11 mouse cellular contexts compared by ENCODE assay signal in the genomic region with DNA sequence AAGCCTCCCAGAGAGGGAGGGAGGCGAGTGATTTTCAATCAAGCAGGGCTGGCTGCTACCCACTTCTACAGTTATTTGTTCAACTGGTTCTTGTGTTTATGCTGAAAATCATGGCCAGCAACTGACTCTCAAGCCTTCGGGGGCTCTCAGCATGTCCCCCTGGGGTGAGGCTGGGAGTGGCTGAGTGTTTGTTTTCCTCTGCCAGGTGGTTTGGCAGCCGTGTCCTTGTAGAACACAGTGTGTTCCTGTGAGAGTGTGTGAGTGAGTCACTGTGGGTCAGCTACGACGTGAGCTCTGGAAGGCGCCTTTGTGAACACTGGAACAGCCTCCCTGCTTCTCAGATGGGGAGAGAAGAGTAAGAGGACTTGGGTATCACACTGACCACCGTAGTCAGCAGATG. TPM values are rescaled to one million over a fixed set of nuclear protein-coding genes. Genes with fewer than 3 reads are reported as not detected.
DNase-seq lines count a peak whose midpoint lies in the region; ATAC-seq and TF ChIP-seq lines count a peak whose summit lies in the region.
"Had no signal": no experiment of that assay in that cellular context is flagged by ENCODE, and none has a peak within 500 bp of the region (broad histone marks: within the 10 kb centered on the region; RNA-seq: fewer than 3 reads in every experiment).

No protein-coding gene starts in this region.

- WGBS in kidney, embryonic 14.5 days = 66% methylated on average over 7 of the region's 7 CpGs

- no peaks in the 10 kb centered on the region for H3K36me3 ChIP-seq in kidney, embryonic 14.5 days (ENCODE audit: control insufficient read depth, insufficient read depth, low read length)
- H3K36me3 ChIP-seq: embryonic facial prominence, embryonic 13.5 days; limb, embryonic 12.5 days; midbrain, embryonic 15.5 days had no signal

- no peak for TF ChIP-seq POLR2A in embryonic fibroblast, embryonic 13.5 days (IDR thresholded peaks at IDR 0.05; ENCODE audit: low read depth, low read length)

- no peak overlapping the region for H3K4me3 ChIP-seq in embryonic fibroblast, embryonic 13.5 days (ENCODE audit: insufficient read depth, low read length)
- no peak overlapping the region for H3K4me3 ChIP-seq in kidney, embryonic 14.5 days (ENCODE audit: low read length)
- H3K4me3 ChIP-seq: embryonic facial prominence, embryonic 13.5 days; limb, embryonic 12.5 days; midbrain, embryonic 15.5 days had no signal

- H3K9me3 ChIP-seq in kidney, embryonic 14.5 days (ENCODE audit: control insufficient read depth, low read length) = no peaks in the 10 kb centered on the region
- H3K9me3 ChIP-seq: embryonic facial prominence, embryonic 13.5 days; limb, embryonic 12.5 days; midbrain, embryonic 15.5 days had no signal

- TF ChIP-seq CTCF in embryonic fibroblast, embryonic 13.5 days (IDR thresholded peaks at IDR 0.05; ENCODE audit: borderline replicate concordance, insufficient read depth, low read length) = no peak

- H3K27me3 ChIP-seq in kidney, embryonic 14.5 days (ENCODE audit: control insufficient read depth, insufficient read depth, low read length) = no peaks in the 10 kb centered on the region
- H3K27me3 ChIP-seq: embryonic facial prominence, embryonic 13.5 days; limb, embryonic 12.5 days; midbrain, embryonic 15.5 days had no signal

- H3K27ac ChIP-seq in embryonic fibroblast, embryonic 13.5 days (ENCODE audit: insufficient read depth, low read length) = 0 out of 2 replicates have a peak overlapping the region, but pooled peaks have one; percentile 2
- H3K27ac ChIP-seq in kidney, embryonic 14.5 days (ENCODE audit: low read depth, low read length) = peak overlapping the region; percentile 20; the same call in 1 of the 2 replicates
- H3K27ac ChIP-seq: embryonic facial prominence, embryonic 13.5 days; limb, embryonic 12.5 days; midbrain, embryonic 15.5 days had no signal

- H3K4me2 ChIP-seq in kidney, embryonic 14.5 days (replicated peaks; ENCODE audit: low read depth, low read length) = no peak overlapping the region
- H3K4me2 ChIP-seq: embryonic facial prominence, embryonic 13.5 days; limb, embryonic 12.5 days; midbrain, embryonic 15.5 days had no signal

- ATAC-seq in kidney, embryonic 14.5 days (ENCODE audit: low FRiP score, low TSS enrichment) = no peak
- ATAC-seq: midbrain, embryonic 15.5 days had no signal

- peaks cover 19% of the 10 kb centered on the region for H3K4me1 ChIP-seq in embryonic fibroblast, embryonic 13.5 days (ENCODE audit: control insufficient read depth, insufficient read depth, low read length)
- H3K4me1 ChIP-seq in kidney, embryonic 14.5 days (ENCODE audit: control insufficient read depth, insufficient read depth, low read length) = no peaks in the 10 kb centered on the region
- H3K4me1 ChIP-seq: midbrain, embryonic 15.5 days had no signal

- peak; percentile 29 for DNase-seq in ovary, adult 18-20 months (ENCODE audit: low spot score)
- no peak for DNase-seq in ovary, postnatal 14 days (ENCODE audit: low spot score)
- DNase-seq in testis, postnatal 10 days (ENCODE audit: low spot score) = peak; percentile 63
- no peak for DNase-seq in embryo, embryonic 11 days
- no peak for DNase-seq in retina, postnatal 1 day

- no peak overlapping the region for H3K9ac ChIP-seq in kidney, embryonic 14.5 days (ENCODE audit: low read depth, low read length)
- H3K9ac ChIP-seq: embryonic facial prominence, embryonic 13.5 days; limb, embryonic 12.5 days; midbrain, embryonic 15.5 days had no signal

RNA-seq across cellular contexts. Expression of gene 4930432M17Rik, which starts 35.1 kb away (rescaled TPM):
- polyA plus RNA-seq in embryonic fibroblast, embryonic 13.5 days (2011; ENCODE audit: insufficient read length, low read depth, missing spikeins) = not detected in 2 replicates
- not detected in 2 replicates for polyA plus RNA-seq in kidney, embryonic 14.5 days (2014; fragmentation: Nextera tagmentation; extraction: Ambion mirVana)
- polyA plus RNA-seq: embryonic facial prominence, embryonic 13.5 days; limb, embryonic 12.5 days; midbrain, embryonic 15.5 days; spleen, adult 2 months had no signal

Comparison
In these comparisons a context has a peak if more than half of its experiments do, and no peak if none do; other contexts are left out.
1. DNase-seq: peak in ovary, adult 18-20 months (single experiment) and testis, postnatal 10 days (single experiment); none in ovary, postnatal 14 days (single experiment), embryo, embryonic 11 days (single experiment) and retina, postnatal 1 day (single experiment).